Mouse (Mus musculus) frontal cortex, postnatal 36 days (tissue): ENCODE data around the gene Hormad2.

Source experiments
- DNase-seq, 2 experiments: peaks; one replicate each; pipeline ENCODE4 v3.0.0; 2022; ENCODE audit warnings: low spot score in 2 of 2

Gene Hormad2

GRCm38 (mm10) chr11:4302363-4302913 lies 138.5 kb downstream of the Hormad2 start:
- no peak for DNase-seq

DNA sequence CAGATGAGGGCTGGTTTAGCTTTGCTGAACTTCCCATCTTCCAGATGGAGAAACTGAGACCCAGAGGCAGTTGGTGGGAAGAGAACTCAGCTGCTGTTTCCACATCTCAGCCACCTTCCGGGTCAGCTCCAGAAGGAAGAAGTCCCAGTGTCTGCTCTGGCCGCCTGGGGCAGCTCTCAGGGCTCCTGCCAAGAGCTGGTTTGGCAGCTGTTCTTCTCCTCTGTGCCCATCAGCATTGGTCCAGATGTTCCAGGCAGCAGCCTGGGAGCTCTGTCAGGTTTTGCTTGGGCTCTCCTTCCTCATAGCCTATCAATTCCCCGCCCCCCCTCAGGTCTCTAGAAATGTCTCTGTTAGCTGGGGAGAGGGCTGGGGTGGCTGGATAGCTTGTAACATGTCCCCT lies 140.2 kb downstream of the Hormad2 start:
- no peak for DNase-seq

GRCm38 (mm10) chr11:4299735-4300474 lies 141.0 kb downstream of the Hormad2 start:
- no peak for DNase-seq

DNA sequence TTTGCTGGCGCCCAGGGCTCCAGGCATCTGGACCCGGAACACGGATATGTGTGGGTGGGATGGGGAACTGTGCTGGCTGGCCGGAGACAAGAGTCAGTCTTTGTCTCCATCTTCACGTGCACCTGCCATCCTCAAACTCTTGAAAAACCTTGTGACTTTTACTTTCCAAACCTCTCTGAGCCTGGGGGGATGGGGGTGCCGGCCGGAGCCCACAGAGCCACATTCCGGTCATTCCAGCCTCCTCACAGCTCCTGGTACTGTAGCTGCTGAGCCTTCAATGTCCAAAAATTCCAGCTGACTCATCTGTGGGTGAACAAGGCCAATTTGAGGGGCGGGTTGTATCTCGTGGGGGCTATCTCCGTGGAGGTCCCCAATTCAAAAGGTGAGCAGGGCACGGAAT lies 141.7 kb downstream of the Hormad2 start:
- DNase-seq: no peak

DNA sequence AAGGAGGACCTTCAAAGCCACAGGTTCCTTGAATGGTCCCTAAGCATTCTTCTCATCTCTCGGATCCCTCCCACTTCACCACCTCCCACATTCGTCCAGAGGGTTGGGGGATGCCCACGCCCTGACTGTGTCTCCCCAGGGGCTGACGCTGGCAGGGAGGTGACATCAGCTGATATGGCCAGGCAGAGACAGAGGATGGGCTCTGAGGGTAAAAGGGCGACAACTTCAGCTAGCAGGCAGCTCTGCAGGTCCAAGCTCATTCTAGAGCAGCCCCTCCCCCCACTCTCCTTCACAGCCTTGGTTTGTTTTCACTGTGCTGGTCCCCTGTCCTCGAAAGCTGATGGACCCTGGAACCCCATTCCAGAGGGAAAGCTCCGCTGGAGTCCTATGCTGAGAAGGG lies 142.3 kb downstream of the Hormad2 start:
- DNase-seq: no peak

GRCm38 (mm10) chr11:4297753-4298152 lies 143.2 kb downstream of the Hormad2 start:
- no peak for DNase-seq

DNA sequence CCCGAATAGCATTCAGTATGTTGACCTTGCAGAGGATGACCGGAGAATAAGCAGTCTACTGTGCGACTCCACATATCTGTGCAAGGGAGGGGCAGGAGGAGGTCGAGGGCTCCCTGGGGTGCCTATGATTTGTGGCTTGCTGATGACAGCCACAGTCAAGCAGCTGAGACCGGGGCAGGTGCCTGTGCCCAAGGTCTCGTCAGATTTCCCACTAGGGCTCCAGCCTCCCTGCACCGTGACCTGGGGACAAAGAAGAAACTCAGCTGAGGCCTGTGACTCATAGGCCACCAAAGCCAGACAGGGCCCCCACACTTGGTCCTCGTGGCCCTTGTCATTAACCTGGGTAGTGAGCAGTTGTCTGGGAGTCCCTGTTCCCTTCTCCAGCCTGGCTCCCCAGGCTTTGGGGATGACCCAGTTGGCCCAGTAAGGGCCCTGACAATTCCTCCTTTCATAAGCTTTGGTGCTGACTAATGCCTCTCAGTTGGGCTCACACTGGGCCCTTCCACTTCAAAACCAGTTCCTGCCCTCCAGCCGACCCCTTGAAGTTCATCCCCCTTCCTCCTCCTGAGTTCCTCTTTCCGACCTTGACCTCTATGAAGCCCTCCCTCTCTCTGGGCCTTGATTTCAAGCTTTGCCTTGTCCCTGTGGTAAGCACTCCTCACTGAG lies 144.2 kb downstream of the Hormad2 start:
- peak in 1 of 2 experiments; percentile 16 for DNase-seq
